Comparison of ENCODE assay signal across 9 mouse cellular contexts in the genomic region with DNA sequence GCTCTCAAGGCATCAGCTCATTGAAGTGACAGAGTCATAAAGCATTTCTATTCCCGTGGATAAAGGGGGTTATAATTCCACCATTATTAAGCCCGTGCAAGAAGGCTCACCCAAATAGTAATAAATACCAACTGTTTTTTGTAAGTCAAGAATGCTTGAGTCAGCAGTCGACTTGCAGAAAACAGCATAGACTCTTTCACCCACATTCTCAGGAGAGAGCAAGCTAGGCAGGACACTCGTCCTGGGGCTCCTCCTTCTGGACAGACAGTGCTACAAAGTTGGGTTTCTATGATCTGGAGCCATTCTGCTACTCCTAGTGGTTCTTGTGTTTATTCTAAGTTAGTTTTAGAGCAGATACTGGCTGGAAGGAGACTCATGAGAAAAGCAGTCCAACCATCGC. TPM values are rescaled to one million over a fixed set of nuclear protein-coding genes. Genes with fewer than 3 reads are reported as not detected.
DNase-seq lines count a peak whose midpoint lies in the region; ATAC-seq and TF ChIP-seq lines count a peak whose summit lies in the region.
"Had no signal": no experiment of that assay in that cellular context is flagged by ENCODE, and none has a peak within 500 bp of the region (broad histone marks: within the 10 kb centered on the region; RNA-seq: fewer than 3 reads in every experiment).

No protein-coding gene starts in this region.

- no peak overlapping the region for H3K27ac ChIP-seq in midbrain, postnatal 0 days (ENCODE audit: low read depth, low read length)
- H3K27ac ChIP-seq in midbrain, embryonic 16.5 days (ENCODE audit: low read length), result no peak overlapping the region
- H3K27ac ChIP-seq in cortical plate, adult 2 months (ENCODE audit: insufficient read depth, low read length), result no peak overlapping the region
- no peak overlapping the region for H3K27ac ChIP-seq in forebrain, embryonic 13.5 days

- no peak for TF ChIP-seq POLR2A in cortical plate, adult 2 months (IDR thresholded peaks at IDR 0.05; ENCODE audit: extremely low read depth, insufficient read depth, low read length)

- WGBS in midbrain, postnatal 0 days, result 49% methylated on average over 5 of the region's 5 CpGs
- 46% methylated on average over 5 of the region's 5 CpGs for WGBS in midbrain, embryonic 16.5 days
- WGBS in forebrain, embryonic 13.5 days, result 57% methylated on average over 5 of the region's 5 CpGs

- H3K36me3 ChIP-seq in midbrain, postnatal 0 days (ENCODE audit: insufficient read depth, low read length), result no peaks in the 10 kb centered on the region
- no peaks in the 10 kb centered on the region for H3K36me3 ChIP-seq in midbrain, embryonic 16.5 days (ENCODE audit: control insufficient read depth, insufficient read depth, low read length)
- H3K36me3 ChIP-seq in forebrain, embryonic 13.5 days (ENCODE audit: poor library complexity, severe bottlenecking), result no peaks in the 10 kb centered on the region

- no peak overlapping the region for H3K9ac ChIP-seq in midbrain, postnatal 0 days (replicated peaks; ENCODE audit: low read length, poor library complexity, severe bottlenecking)
- no peak overlapping the region for H3K9ac ChIP-seq in midbrain, embryonic 16.5 days (ENCODE audit: low read depth, low read length)
- no peak overlapping the region for H3K9ac ChIP-seq in forebrain, embryonic 13.5 days

- H3K27me3 ChIP-seq in midbrain, postnatal 0 days (ENCODE audit: insufficient read depth, low read length), result no peaks in the 10 kb centered on the region
- no peaks in the 10 kb centered on the region for H3K27me3 ChIP-seq in midbrain, embryonic 16.5 days (ENCODE audit: control insufficient read depth, insufficient read depth, low read depth, low read length)
- H3K27me3 ChIP-seq in forebrain, embryonic 13.5 days, result 0 out of 2 replicates have a peak, but pooled peaks cover 5% of the 10 kb centered on the region

- no peaks in the 10 kb centered on the region for H3K9me3 ChIP-seq in midbrain, postnatal 0 days (ENCODE audit: low read length)
- H3K9me3 ChIP-seq in midbrain, embryonic 16.5 days (replicated peaks; ENCODE audit: control insufficient read depth, low read length, poor library complexity, severe bottlenecking), result no peaks in the 10 kb centered on the region
- H3K9me3 ChIP-seq in forebrain, embryonic 13.5 days (replicated peaks), result no peaks in the 10 kb centered on the region

- no peak for ATAC-seq in midbrain, postnatal 0 days (ENCODE audit: low FRiP score)
- ATAC-seq in midbrain, embryonic 16.5 days, result no peak
- peak; percentile 61 to 81; a peak in 3 of 4 replicates for ATAC-seq in hematopoietic stem cell, adult 5-6 weeks (replicated peaks in 1 of 2; ENCODE audit: insufficient read depth in 1 of 2, low FRiP score in 2 of 2, low TSS enrichment in 1 of 2, low read depth in 1 of 2, poor library complexity in 2 of 2, severe bottlenecking in 2 of 2)
- no peak for ATAC-seq in forebrain, embryonic 13.5 days

- no peaks in the 10 kb centered on the region for H3K4me1 ChIP-seq in midbrain, postnatal 0 days (ENCODE audit: insufficient read depth, low read length)
- peaks cover 6% of the 10 kb centered on the region; the same call in 1 of the 2 replicates for H3K4me1 ChIP-seq in midbrain, embryonic 16.5 days (ENCODE audit: control insufficient read depth, insufficient read depth, low read length)
- H3K4me1 ChIP-seq in cortical plate, adult 2 months (ENCODE audit: control insufficient read depth, insufficient read depth, low read length), result peaks cover 5% of the 10 kb centered on the region; the same call in 1 of the 2 replicates
- H3K4me1 ChIP-seq in forebrain, embryonic 13.5 days, result peaks cover 9% of the 10 kb centered on the region

- peak; percentile 73 for DNase-seq in midbrain, postnatal 0 days (ENCODE audit: low spot score)
- DNase-seq in layer of hippocampus, postnatal 10 days (ENCODE audit: low spot score in 2 of 2), result peak; percentile 54 to 68
- peak; percentile 78 to 81 for DNase-seq in lung, postnatal 4 days
- no peak for DNase-seq in spleen, postnatal 4 days (ENCODE audit: low spot score in 2 of 2)

- peak; percentile 74 for TF ChIP-seq CTCF in midbrain, postnatal 0 days (IDR thresholded peaks at IDR 0.05)
- peak; percentile 78 for TF ChIP-seq CTCF in cortical plate, adult 2 months (IDR thresholded peaks at IDR 0.05; ENCODE audit: extremely low read depth, insufficient read depth, low read length)

- H3K4me3 ChIP-seq in midbrain, postnatal 0 days (ENCODE audit: low read depth, low read length), result no peak overlapping the region
- H3K4me3 ChIP-seq in midbrain, embryonic 16.5 days (ENCODE audit: low read depth, low read length), result no peak overlapping the region
- H3K4me3 ChIP-seq in cortical plate, adult 2 months (ENCODE audit: insufficient read depth, low read length), result no peak overlapping the region
- H3K4me3 ChIP-seq in forebrain, embryonic 13.5 days, result no peak overlapping the region

- no peak overlapping the region for H3K4me2 ChIP-seq in midbrain, postnatal 0 days (ENCODE audit: low read depth, low read length, poor library complexity, severe bottlenecking)
- no peak overlapping the region for H3K4me2 ChIP-seq in midbrain, embryonic 16.5 days (ENCODE audit: low read length)
- no peak overlapping the region for H3K4me2 ChIP-seq in forebrain, embryonic 13.5 days

RNA-seq across cellular contexts. Expression of a gene that starts 24.4 kb away (rescaled TPM):
- total RNA-seq in midbrain, postnatal 0 days (2014; rRNA removed), result not detected in 2 replicates
- polyA plus RNA-seq in midbrain, postnatal 0 days (2015; fragmentation: Nextera tagmentation; extraction: Ambion mirVana), result 0.10 TPM in 1 of 2 replicates, not detected in the other
- not detected in 2 replicates for polyA plus RNA-seq in midbrain, embryonic 16.5 days (2015; fragmentation: Nextera tagmentation; extraction: Ambion mirVana)
- polyA plus RNA-seq in cortical plate, adult 2 months (2012; rRNA removed), result not detected in 2 replicates
- not detected in 2 replicates for total RNA-seq in hematopoietic stem cell, adult 5-6 weeks (2017)
- not detected for total RNA-seq in layer of hippocampus, postnatal 10 days (2021)
- 0.11 TPM in 1 of 2 replicates, not detected in the other for polyA plus RNA-seq in forebrain, embryonic 13.5 days (2015; fragmentation: Nextera tagmentation; extraction: Ambion mirVana)
- total RNA-seq: gastrocnemius, postnatal 36 days had no signal

Comparison
In these comparisons a context has a peak if more than half of its experiments do, and no peak if none do; other contexts are left out.
1. ATAC-seq: peak in hematopoietic stem cell, adult 5-6 weeks (2 of 2); none in midbrain, postnatal 0 days (single experiment), midbrain, embryonic 16.5 days (single experiment) and forebrain, embryonic 13.5 days (single experiment).
2. DNase-seq: peak in midbrain, postnatal 0 days (single experiment), layer of hippocampus, postnatal 10 days (2 of 2) and lung, postnatal 4 days (2 of 2); none in spleen, postnatal 4 days (0 of 2).